ENCODE assay signal across 8 mouse cellular contexts in the genomic region with DNA sequence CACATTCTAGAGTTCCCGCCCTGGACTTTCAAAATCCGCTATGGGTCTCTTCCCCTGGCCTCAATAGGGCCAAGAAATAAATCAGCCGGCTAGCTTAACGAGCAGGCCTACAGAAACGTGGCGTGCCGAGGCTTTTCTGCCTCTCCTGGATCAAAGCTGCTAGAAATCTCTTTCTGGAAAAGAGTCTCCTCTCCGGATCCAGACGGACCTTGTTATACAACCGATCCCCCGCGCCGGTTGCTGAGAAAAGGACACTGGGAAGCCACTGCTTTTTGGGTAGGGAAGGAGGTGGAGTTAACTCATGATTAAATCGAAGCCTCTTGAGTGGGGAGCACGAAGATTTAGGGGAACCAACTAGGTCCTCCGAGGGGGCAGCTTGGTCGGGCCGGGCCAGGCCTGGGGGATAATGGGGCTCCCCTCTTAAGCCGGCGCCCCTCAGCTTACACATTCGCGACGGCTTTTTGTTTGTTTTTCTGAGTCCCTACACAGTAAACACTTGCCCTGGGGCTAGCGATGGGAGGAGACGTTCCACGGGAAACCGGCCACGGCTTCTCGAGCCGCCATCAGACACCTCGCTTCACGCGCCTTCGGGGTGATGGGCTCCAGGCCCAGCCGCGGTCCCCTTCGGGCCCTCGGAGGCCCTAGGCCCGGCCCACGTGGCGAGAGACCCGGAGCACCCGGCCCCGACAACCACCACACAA. TPM values are rescaled to one million over a fixed set of nuclear protein-coding genes. Genes with fewer than 3 reads are reported as not detected.
DNase-seq lines count a peak whose midpoint lies in the region; ATAC-seq and TF ChIP-seq lines count a peak whose summit lies in the region.

No protein-coding gene starts in this region.

- H3K27me3 ChIP-seq in megakaryocyte, embryonic 14.5 days (replicated peaks) = no peaks in the 10 kb centered on the region
- H3K27me3 ChIP-seq in cerebellum, adult 2 months (ENCODE audit: control insufficient read depth, insufficient read depth, low read length) = no peaks in the 10 kb centered on the region
- H3K27me3 ChIP-seq in forebrain, postnatal 0 days (ENCODE audit: insufficient read depth, low read length) = no peaks in the 10 kb centered on the region
- H3K27me3 ChIP-seq in intestine, embryonic 16.5 days (replicated peaks; ENCODE audit: control insufficient read depth, insufficient read depth, low read length) = no peaks in the 10 kb centered on the region
- no peaks in the 10 kb centered on the region for H3K27me3 ChIP-seq in limb, embryonic 13.5 days
- H3K27me3 ChIP-seq in midbrain, embryonic 15.5 days (replicated peaks) = no peaks in the 10 kb centered on the region
- no peaks in the 10 kb centered on the region for H3K27me3 ChIP-seq in stomach, postnatal 0 days (ENCODE audit: control insufficient read depth, insufficient read depth, low read length)

- H3K4me1 ChIP-seq in megakaryocyte, embryonic 14.5 days = peaks cover 52% of the 10 kb centered on the region
- H3K4me1 ChIP-seq in cerebellum, adult 2 months (ENCODE audit: control insufficient read depth, insufficient read depth, low read length) = peaks cover 13% of the 10 kb centered on the region
- H3K4me1 ChIP-seq in forebrain, postnatal 0 days (ENCODE audit: insufficient read depth) = peaks cover 16% of the 10 kb centered on the region; the same call in 1 of the 2 replicates
- H3K4me1 ChIP-seq in intestine, embryonic 16.5 days (ENCODE audit: control insufficient read depth, insufficient read depth, low read length) = peaks cover 28% of the 10 kb centered on the region
- peaks cover 44% of the 10 kb centered on the region for H3K4me1 ChIP-seq in limb, embryonic 13.5 days
- peaks cover 42% of the 10 kb centered on the region for H3K4me1 ChIP-seq in midbrain, embryonic 15.5 days
- H3K4me1 ChIP-seq in stomach, postnatal 0 days (replicated peaks; ENCODE audit: control insufficient read depth, insufficient read depth) = no peaks in the 10 kb centered on the region; the same call in 1 of the 2 replicates

- WGBS in cerebellum, adult 2 months = under 1% methylated on average over 44 of the region's 44 CpGs
- WGBS in forebrain, postnatal 0 days = 2% methylated on average over 44 of the region's 44 CpGs
- under 1% methylated on average over 44 of the region's 44 CpGs for WGBS in intestine, embryonic 16.5 days
- under 1% methylated on average over 44 of the region's 44 CpGs for WGBS in limb, embryonic 13.5 days
- under 1% methylated on average over 44 of the region's 44 CpGs for whole genome bisulfite sequencing in midbrain, embryonic 15.5 days
- under 1% methylated on average over 44 of the region's 44 CpGs for whole genome bisulfite sequencing in stomach, postnatal 0 days

- H3K4me2 ChIP-seq in forebrain, postnatal 0 days (ENCODE audit: low read depth) = peak overlapping the region; percentile 75
- H3K4me2 ChIP-seq in intestine, embryonic 16.5 days (ENCODE audit: low read depth, low read length) = peak overlapping the region; percentile 66
- peak overlapping the region; percentile 91 for H3K4me2 ChIP-seq in limb, embryonic 13.5 days (replicated peaks)
- peak overlapping the region; percentile 72 for H3K4me2 ChIP-seq in midbrain, embryonic 15.5 days
- H3K4me2 ChIP-seq in stomach, postnatal 0 days (replicated peaks; ENCODE audit: low read depth) = peak overlapping the region; percentile 80

- H3K9me3 ChIP-seq in megakaryocyte, embryonic 14.5 days = no peaks in the 10 kb centered on the region
- no peaks in the 10 kb centered on the region for H3K9me3 ChIP-seq in forebrain, postnatal 0 days (ENCODE audit: low read length)
- H3K9me3 ChIP-seq in intestine, embryonic 16.5 days (ENCODE audit: control insufficient read depth, low read length) = no peaks in the 10 kb centered on the region
- no peaks in the 10 kb centered on the region for H3K9me3 ChIP-seq in limb, embryonic 13.5 days
- H3K9me3 ChIP-seq in midbrain, embryonic 15.5 days = no peaks in the 10 kb centered on the region
- no peaks in the 10 kb centered on the region for H3K9me3 ChIP-seq in stomach, postnatal 0 days (ENCODE audit: control insufficient read depth, low read length)

- ATAC-seq in megakaryocyte, adult 5-6 weeks (ENCODE audit: poor library complexity, severe bottlenecking) = no peak
- no peak for ATAC-seq in forebrain, postnatal 0 days
- no peak for ATAC-seq in intestine, embryonic 16.5 days
- ATAC-seq in limb, embryonic 13.5 days (ENCODE audit: low FRiP score, low read depth) = no peak
- peak; percentile 41; the same call in 1 of the 2 replicates for ATAC-seq in midbrain, embryonic 15.5 days (replicated peaks)
- ATAC-seq in stomach, postnatal 0 days (ENCODE audit: low FRiP score, low TSS enrichment) = 0 out of 2 replicates have a peak, but pooled peaks have one; percentile 2

- peak overlapping the region; percentile 57 for H3K27ac ChIP-seq in cerebellum, adult 2 months (ENCODE audit: insufficient read depth, low read length)
- peak overlapping the region; percentile 98 for H3K27ac ChIP-seq in forebrain, postnatal 0 days (ENCODE audit: low read depth, low read length)
- peak overlapping the region; percentile 95 for H3K27ac ChIP-seq in intestine, embryonic 16.5 days (ENCODE audit: low read length)
- peak overlapping the region; percentile 96 for H3K27ac ChIP-seq in limb, embryonic 13.5 days
- peak overlapping the region; percentile 99 for H3K27ac ChIP-seq in midbrain, embryonic 15.5 days
- H3K27ac ChIP-seq in stomach, postnatal 0 days (replicated peaks) = peak overlapping the region; percentile 97

- no peak for TF ChIP-seq EP300 in stomach, postnatal 0 days (optimal IDR thresholded peaks at IDR 0.05)

- H3K36me3 ChIP-seq in megakaryocyte, embryonic 14.5 days (replicated peaks; ENCODE audit: low read length) = peaks cover 47% of the 10 kb centered on the region
- no peaks in the 10 kb centered on the region for H3K36me3 ChIP-seq in forebrain, postnatal 0 days (ENCODE audit: insufficient read depth)
- H3K36me3 ChIP-seq in intestine, embryonic 16.5 days (ENCODE audit: control insufficient read depth, insufficient read depth, low read length) = no peaks in the 10 kb centered on the region; the same call in 1 of the 2 replicates
- H3K36me3 ChIP-seq in limb, embryonic 13.5 days = peaks cover 3% of the 10 kb centered on the region; the same call in 1 of the 2 replicates
- H3K36me3 ChIP-seq in midbrain, embryonic 15.5 days (replicated peaks) = no peaks in the 10 kb centered on the region
- no peaks in the 10 kb centered on the region for H3K36me3 ChIP-seq in stomach, postnatal 0 days (ENCODE audit: control insufficient read depth, insufficient read depth, low read length)

- no peak for TF ChIP-seq POLR2A in cerebellum, adult 2 months (IDR thresholded peaks at IDR 0.05; ENCODE audit: borderline replicate concordance, insufficient read depth, low read length)

- H3K4me3 ChIP-seq in megakaryocyte, embryonic 14.5 days (replicated peaks) = peak overlapping the region; percentile 98
- H3K4me3 ChIP-seq in cerebellum, adult 2 months (replicated peaks; ENCODE audit: insufficient read depth, low read depth, low read length) = peak overlapping the region; percentile 86
- H3K4me3 ChIP-seq in forebrain, postnatal 0 days (ENCODE audit: low read depth, low read length) = peak overlapping the region; percentile 93
- peak overlapping the region; percentile 98 for H3K4me3 ChIP-seq in intestine, embryonic 16.5 days (ENCODE audit: low read length)
- H3K4me3 ChIP-seq in limb, embryonic 13.5 days = peak overlapping the region; percentile 100
- H3K4me3 ChIP-seq in midbrain, embryonic 15.5 days = peak overlapping the region; percentile 66
- H3K4me3 ChIP-seq in stomach, postnatal 0 days (ENCODE audit: low read depth, low read length) = peak overlapping the region; percentile 99

- H3K9ac ChIP-seq in forebrain, postnatal 0 days = peak overlapping the region; percentile 91
- H3K9ac ChIP-seq in intestine, embryonic 16.5 days (ENCODE audit: low read depth, low read length) = peak overlapping the region; percentile 100
- H3K9ac ChIP-seq in limb, embryonic 13.5 days = peak overlapping the region; percentile 96
- H3K9ac ChIP-seq in midbrain, embryonic 15.5 days = peak overlapping the region; percentile 85
- peak overlapping the region; percentile 98 for H3K9ac ChIP-seq in stomach, postnatal 0 days (ENCODE audit: low read length)

- DNase-seq in cerebellum, adult 2 months = peak; percentile 70 to 74
- DNase-seq in forebrain, postnatal 0 days = peak; percentile 34
- DNase-seq in stomach, postnatal 0 days (ENCODE audit: low spot score) = no peak

- TF ChIP-seq CTCF in cerebellum, adult 2 months (IDR thresholded peaks at IDR 0.05; ENCODE audit: borderline replicate concordance, insufficient read depth, low read depth, low read length) = no peak
- no peak for TF ChIP-seq CTCF in forebrain, postnatal 0 days (IDR thresholded peaks at IDR 0.05; ENCODE audit: low read depth)
- TF ChIP-seq CTCF in stomach, postnatal 0 days (IDR thresholded peaks at IDR 0.05; ENCODE audit: low read depth) = no peak

RNA-seq across cellular contexts. Expression of a gene that starts 0.5 kb away (rescaled TPM):
- polyA plus RNA-seq in megakaryocyte, embryonic 14.5 days (2012; ENCODE audit: insufficient read depth, low replicate concordance) = 28.8 and 47.9 TPM in 2 replicates
- total RNA-seq in megakaryocyte, adult 5-6 weeks (2015) = 2.6 and 6.0 TPM in 2 replicates
- total RNA-seq in megakaryocyte, adult 5-6 weeks (2017) = 11.5 and 14.5 TPM in 2 replicates
- polyA plus RNA-seq in cerebellum, adult 2 months (2012; rRNA removed) = 27.6 and 29.5 TPM in 2 replicates
- total RNA-seq in forebrain, postnatal 0 days (2014; rRNA removed) = 31.0 and 34.5 TPM in 2 replicates
- polyA plus RNA-seq in forebrain, postnatal 0 days (2015; fragmentation: Nextera tagmentation; extraction: Ambion mirVana) = 33.3 and 36.6 TPM in 2 replicates
- 27.8 and 32.5 TPM in 2 replicates for polyA plus RNA-seq in intestine, embryonic 16.5 days (2015; fragmentation: Nextera tagmentation; extraction: Ambion mirVana)
- 25.1 and 25.9 TPM in 2 replicates for polyA plus RNA-seq in limb, embryonic 13.5 days (2015; fragmentation: Nextera tagmentation; extraction: Ambion mirVana)
- polyA plus RNA-seq in midbrain, embryonic 15.5 days (2015; fragmentation: Nextera tagmentation; extraction: Ambion mirVana) = 49.5 and 55.4 TPM in 2 replicates
- 19.1 and 19.6 TPM in 2 replicates for polyA plus RNA-seq in stomach, postnatal 0 days (2015; fragmentation: Nextera tagmentation; extraction: Ambion mirVana)

RNA-seq across cellular contexts. Expression of a gene that starts 0.9 kb away (rescaled TPM):
- 186 and 838 TPM in 2 replicates for polyA plus RNA-seq in megakaryocyte, embryonic 14.5 days (2012; ENCODE audit: insufficient read depth, low replicate concordance)
- 129 and 153 TPM in 2 replicates for total RNA-seq in megakaryocyte, adult 5-6 weeks (2015)
- total RNA-seq in megakaryocyte, adult 5-6 weeks (2017) = 326 and 348 TPM in 2 replicates
- 412 and 449 TPM in 2 replicates for polyA plus RNA-seq in cerebellum, adult 2 months (2012; rRNA removed)
- total RNA-seq in forebrain, postnatal 0 days (2014; rRNA removed) = 271 and 355 TPM in 2 replicates
- 362 and 390 TPM in 2 replicates for polyA plus RNA-seq in forebrain, postnatal 0 days (2015; fragmentation: Nextera tagmentation; extraction: Ambion mirVana)
- polyA plus RNA-seq in intestine, embryonic 16.5 days (2015; fragmentation: Nextera tagmentation; extraction: Ambion mirVana) = 499 and 529 TPM in 2 replicates
- 920 and 938 TPM in 2 replicates for polyA plus RNA-seq in limb, embryonic 13.5 days (2015; fragmentation: Nextera tagmentation; extraction: Ambion mirVana)
- polyA plus RNA-seq in midbrain, embryonic 15.5 days (2015; fragmentation: Nextera tagmentation; extraction: Ambion mirVana) = 635 and 653 TPM in 2 replicates
- 231 and 235 TPM in 2 replicates for polyA plus RNA-seq in stomach, postnatal 0 days (2015; fragmentation: Nextera tagmentation; extraction: Ambion mirVana)

RNA-seq across cellular contexts. Expression of a gene that starts 33.1 kb away (rescaled TPM):
- 1,288 and 2,398 TPM in 2 replicates for polyA plus RNA-seq in megakaryocyte, embryonic 14.5 days (2012; ENCODE audit: insufficient read depth, low replicate concordance)
- 1.5 and 2.4 TPM in 2 replicates for total RNA-seq in megakaryocyte, adult 5-6 weeks (2015)
- total RNA-seq in megakaryocyte, adult 5-6 weeks (2017) = 0.89 and 1.1 TPM in 2 replicates
- 52.2 and 57.4 TPM in 2 replicates for polyA plus RNA-seq in cerebellum, adult 2 months (2012; rRNA removed)
- total RNA-seq in forebrain, postnatal 0 days (2014; rRNA removed) = 25.9 and 30.7 TPM in 2 replicates
- 18.7 and 23.3 TPM in 2 replicates for polyA plus RNA-seq in forebrain, postnatal 0 days (2015; fragmentation: Nextera tagmentation; extraction: Ambion mirVana)
- polyA plus RNA-seq in intestine, embryonic 16.5 days (2015; fragmentation: Nextera tagmentation; extraction: Ambion mirVana) = 17.5 and 21.0 TPM in 2 replicates
- 25.5 and 28.4 TPM in 2 replicates for polyA plus RNA-seq in limb, embryonic 13.5 days (2015; fragmentation: Nextera tagmentation; extraction: Ambion mirVana)
- polyA plus RNA-seq in midbrain, embryonic 15.5 days (2015; fragmentation: Nextera tagmentation; extraction: Ambion mirVana) = 25.2 and 26.1 TPM in 2 replicates
- polyA plus RNA-seq in stomach, postnatal 0 days (2015; fragmentation: Nextera tagmentation; extraction: Ambion mirVana) = 21.4 and 24.8 TPM in 2 replicates

RNA-seq across cellular contexts. Expression of a gene that starts 40.3 kb away (rescaled TPM):
- 12.0 and 22.3 TPM in 2 replicates for polyA plus RNA-seq in megakaryocyte, embryonic 14.5 days (2012; ENCODE audit: insufficient read depth, low replicate concordance)
- not detected in 2 replicates for total RNA-seq in megakaryocyte, adult 5-6 weeks (2015)
- total RNA-seq in megakaryocyte, adult 5-6 weeks (2017) = not detected in 2 replicates
- 2.3 and 2.9 TPM in 2 replicates for polyA plus RNA-seq in cerebellum, adult 2 months (2012; rRNA removed)
- 2.3 and 6.8 TPM in 2 replicates for total RNA-seq in forebrain, postnatal 0 days (2014; rRNA removed)
- polyA plus RNA-seq in forebrain, postnatal 0 days (2015; fragmentation: Nextera tagmentation; extraction: Ambion mirVana) = 4.5 and 5.3 TPM in 2 replicates
- polyA plus RNA-seq in intestine, embryonic 16.5 days (2015; fragmentation: Nextera tagmentation; extraction: Ambion mirVana) = 0.69 and 0.71 TPM in 2 replicates
- 4.2 and 5.2 TPM in 2 replicates for polyA plus RNA-seq in limb, embryonic 13.5 days (2015; fragmentation: Nextera tagmentation; extraction: Ambion mirVana)
- 0.77 and 1.3 TPM in 2 replicates for polyA plus RNA-seq in midbrain, embryonic 15.5 days (2015; fragmentation: Nextera tagmentation; extraction: Ambion mirVana)
- polyA plus RNA-seq in stomach, postnatal 0 days (2015; fragmentation: Nextera tagmentation; extraction: Ambion mirVana) = 1.6 and 1.9 TPM in 2 replicates

RNA-seq across cellular contexts. Expression of a gene that starts 53.9 kb away (rescaled TPM):
- 7.7 and 18.6 TPM in 2 replicates for polyA plus RNA-seq in megakaryocyte, embryonic 14.5 days (2012; ENCODE audit: insufficient read depth, low replicate concordance)
- 0.85 and 2.7 TPM in 2 replicates for total RNA-seq in megakaryocyte, adult 5-6 weeks (2015)
- total RNA-seq in megakaryocyte, adult 5-6 weeks (2017) = 1.6 and 1.7 TPM in 2 replicates
- polyA plus RNA-seq in cerebellum, adult 2 months (2012; rRNA removed) = 13.3 and 18.7 TPM in 2 replicates
- 16.4 and 22.8 TPM in 2 replicates for total RNA-seq in forebrain, postnatal 0 days (2014; rRNA removed)
- polyA plus RNA-seq in forebrain, postnatal 0 days (2015; fragmentation: Nextera tagmentation; extraction: Ambion mirVana) = 28.5 and 34.2 TPM in 2 replicates
- 112 and 120 TPM in 2 replicates for polyA plus RNA-seq in intestine, embryonic 16.5 days (2015; fragmentation: Nextera tagmentation; extraction: Ambion mirVana)
- polyA plus RNA-seq in limb, embryonic 13.5 days (2015; fragmentation: Nextera tagmentation; extraction: Ambion mirVana) = 28.9 and 29.1 TPM in 2 replicates
- polyA plus RNA-seq in midbrain, embryonic 15.5 days (2015; fragmentation: Nextera tagmentation; extraction: Ambion mirVana) = 9.3 and 10.3 TPM in 2 replicates
- 48.7 and 51.3 TPM in 2 replicates for polyA plus RNA-seq in stomach, postnatal 0 days (2015; fragmentation: Nextera tagmentation; extraction: Ambion mirVana)

Comparison
In these comparisons a context has a peak if more than half of its experiments do, and no peak if none do; other contexts are left out.
1. ATAC-seq: peak in midbrain, embryonic 15.5 days (single experiment) and stomach, postnatal 0 days (single experiment); none in megakaryocyte, adult 5-6 weeks (single experiment), forebrain, postnatal 0 days (single experiment), intestine, embryonic 16.5 days (single experiment) and limb, embryonic 13.5 days (single experiment).
2. RNA of a gene that starts 33.1 kb away (polyA plus RNA-seq): 1,288 to 2,398 TPM in megakaryocyte, embryonic 14.5 days; 52.2 to 57.4 TPM in cerebellum, adult 2 months, 25.5 to 28.4 TPM in limb, embryonic 13.5 days, 25.2 to 26.1 TPM in midbrain, embryonic 15.5 days, 18.7 to 23.3 TPM in forebrain, postnatal 0 days, 21.4 to 24.8 TPM in stomach, postnatal 0 days and 17.5 to 21.0 TPM in intestine, embryonic 16.5 days; every median in the first group is over 10 times any median in the second.
3. Peak in every context shown above with its lines, with median percentiles within 50 percentile points of each other: H3K4me3 ChIP-seq, H3K27ac ChIP-seq, H3K4me2 ChIP-seq and H3K9ac ChIP-seq.